Mouse (Mus musculus): ENCODE results near the gene Ubqln4. TPM values are rescaled to one million over a fixed set of nuclear protein-coding genes. Genes with fewer than 3 reads are reported as not detected.
A peak's percentile ranks its signal among the peaks of the same experiment; 100 is the strongest.

Gene Ubqln4
- total RNA-seq, 4 experiments from 2014 or later, result 64.1 to 81.3 (median 66.7) TPM

GRCm38 (mm10) chr3:88543174-88543573, 10.4 kb upstream of the Ubqln4 start:
- no peak for DNase-seq

GRCm38 (mm10) chr3:88543651-88544410, 9.7 kb upstream of the Ubqln4 start:
- DNase-seq, result no peak

- no peak for DNase-seq
Measured at GRCm38 (mm10) chr3:88544514-88544913, 9.0 kb upstream of the Ubqln4 start.

GRCm38 (mm10) chr3:88544955-88545591, 8.5 kb upstream of the Ubqln4 start:
- no peak for DNase-seq

- DNase-seq, result no peak
Measured at GRCm38 (mm10) chr3:88546674-88547418, 6.7 kb upstream of the Ubqln4 start.

- DNase-seq, result no peak
Measured at GRCm38 (mm10) chr3:88548180-88548917, 5.2 kb upstream of the Ubqln4 start, which contains the start of gene Rab25. Rab25 (minus strand) TSS chr3:88548300.

- no peak for DNase-seq
Measured at GRCm38 (mm10) chr3:88551586-88551985, 2.0 kb upstream of the Ubqln4 start.

- no peak for DNase-seq
Measured at GRCm38 (mm10) chr3:88552082-88552645, 1.4 kb upstream of the Ubqln4 start.

GRCm38 (mm10) chr3:88552676-88553524, 658 bp upstream of the Ubqln4 start, which contains the start of gene Lamtor2:
Lamtor2 (minus strand) TSS chr3:88553074.
- DNase-seq, result peak; percentile 99

GRCm38 (mm10) chr3:88553880-88554586, 475 bp downstream of the Ubqln4 start:
- no peak for DNase-seq

GRCm38 (mm10) chr3:88555069-88555605, 1.6 kb downstream of the Ubqln4 start:
- DNase-seq, result no peak

- DNase-seq, result no peak
Measured at GRCm38 (mm10) chr3:88555731-88556130, 2.2 kb downstream of the Ubqln4 start.

GRCm38 (mm10) chr3:88556616-88557015, 3.1 kb downstream of the Ubqln4 start:
- DNase-seq, result no peak

GRCm38 (mm10) chr3:88559596-88559995, 6.0 kb downstream of the Ubqln4 start:
- DNase-seq, result no peak

GRCm38 (mm10) chr3:88561989-88562388, 8.4 kb downstream of the Ubqln4 start:
- DNase-seq, result no peak

GRCm38 (mm10) chr3:88563442-88563841, 9.9 kb downstream of the Ubqln4 start:
- no peak for DNase-seq

GRCm38 (mm10) chr3:88563966-88564365, 10.4 kb downstream of the Ubqln4 start:
- DNase-seq, result no peak

- no peak for DNase-seq
Measured at GRCm38 (mm10) chr3:88566116-88566515, 12.6 kb downstream of the Ubqln4 start.

GRCm38 (mm10) chr3:88566536-88567061, 13.0 kb downstream of the Ubqln4 start:
- DNase-seq, result no peak

GRCm38 (mm10) chr3:88567892-88568291, 14.3 kb downstream of the Ubqln4 start:
- DNase-seq, result no peak

All from adrenal gland, adult 8-10 months (tissue).